Comparison of ENCODE assay signal across 23 mouse cellular contexts in the genomic region with DNA sequence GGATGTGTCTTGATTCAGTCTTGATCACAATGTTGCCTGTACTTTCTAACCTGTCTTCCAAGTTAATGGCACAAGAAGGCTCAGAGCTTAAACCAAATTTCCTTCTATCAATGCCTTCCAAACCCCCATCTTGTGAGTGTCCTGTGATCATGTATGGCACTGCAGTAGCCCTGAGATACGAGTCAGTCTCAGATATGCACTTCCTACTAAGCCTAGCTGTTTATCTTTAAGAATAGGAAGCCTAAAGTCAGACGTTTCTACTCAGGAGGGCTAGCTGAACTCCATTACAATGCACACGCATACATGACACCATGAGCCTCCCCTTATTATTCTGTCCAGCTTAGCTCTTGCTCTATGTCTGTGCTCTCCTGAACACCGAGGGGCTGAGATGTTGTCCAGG.
A peak's percentile ranks its signal among the peaks of the same experiment; 100 is the strongest.
DNase-seq lines count a peak whose midpoint lies in the region; ATAC-seq and TF ChIP-seq lines count a peak whose summit lies in the region.
"Had no signal": no experiment of that assay in that cellular context is flagged by ENCODE, and none has a peak within 500 bp of the region (broad histone marks: within the 10 kb centered on the region; RNA-seq: fewer than 3 reads in every experiment).

No protein-coding gene starts in this region.

- H3K27ac ChIP-seq in heart, embryonic 11.5 days (ENCODE audit: low read depth, low read length): peak overlapping the region; percentile 18; the same call in 1 of the 2 replicates
- H3K27ac ChIP-seq in liver, adult 2 months (replicated peaks; ENCODE audit: insufficient read depth, low read depth, low read length): peak overlapping the region; percentile 81
- H3K27ac ChIP-seq in MEL (ENCODE audit: control insufficient read depth, low read depth, low read length): peak overlapping the region; percentile 86
- H3K27ac ChIP-seq in liver, postnatal 0 days (ENCODE audit: low read depth): peak overlapping the region; percentile 39
- H3K27ac ChIP-seq: embryonic facial prominence, embryonic 15.5 days; hindbrain, embryonic 12.5 days had no signal

- no peaks in the 10 kb centered on the region for H3K36me3 ChIP-seq in heart, embryonic 11.5 days (ENCODE audit: control insufficient read depth, insufficient read depth, low read length)
- no peaks in the 10 kb centered on the region for H3K36me3 ChIP-seq in liver, adult 2 months (ENCODE audit: control insufficient read depth, insufficient read depth, low read length)
- H3K36me3 ChIP-seq in MEL (ENCODE audit: control insufficient read depth in 1 of 2, insufficient read depth in 2 of 2, low read length in 2 of 2): peaks cover 0 to 26% of the 10 kb centered on the region in 2 experiments; a peak in 2 of 4 replicates
- no peaks in the 10 kb centered on the region for H3K36me3 ChIP-seq in liver, postnatal 0 days (replicated peaks; ENCODE audit: insufficient read depth, low read length)
- H3K36me3 ChIP-seq: embryonic facial prominence, embryonic 15.5 days; G1E; hindbrain, embryonic 12.5 days; kidney, embryonic 15.5 days had no signal

- H3K4me2 ChIP-seq in heart, embryonic 11.5 days: no peak overlapping the region
- no peak overlapping the region for H3K4me2 ChIP-seq in liver, postnatal 0 days (ENCODE audit: low read depth, low read length)
- H3K4me2 ChIP-seq: embryonic facial prominence, embryonic 15.5 days; hindbrain, embryonic 12.5 days; kidney, embryonic 15.5 days; midbrain, embryonic 11.5 days had no signal

- peak; percentile 83 to 91 for TF ChIP-seq EP300 in MEL (IDR thresholded peaks at IDR 0.05; ENCODE audit: low read depth in 1 of 2, low read length in 2 of 2)
- no peak for TF ChIP-seq EP300 in liver, postnatal 0 days (IDR thresholded peaks at IDR 0.05; ENCODE audit: low read depth)

- TF ChIP-seq CTCF in liver, adult 2 months (IDR thresholded peaks at IDR 0.05; ENCODE audit: low read depth, low read length): no peak
- no peak for TF ChIP-seq CTCF in MEL (IDR thresholded peaks at IDR 0.05 in 2 of 3, conservative IDR thresholded peaks at IDR 0.05 in 1 of 3; ENCODE audit: control insufficient read depth in 1 of 3, insufficient read depth in 1 of 3, low read depth in 2 of 3, low read length in 3 of 3, poor library complexity in 1 of 3, severe bottlenecking in 1 of 3)
- no peak for TF ChIP-seq CTCF in liver, postnatal 0 days (IDR thresholded peaks at IDR 0.05; ENCODE audit: low read depth)

- H3K9ac ChIP-seq in heart, embryonic 11.5 days (ENCODE audit: low read depth, low read length): no peak overlapping the region
- H3K9ac ChIP-seq in liver, adult 2 months (ENCODE audit: low read depth, low read length): no peak overlapping the region
- H3K9ac ChIP-seq in MEL (ENCODE audit: control insufficient read depth, low read depth, low read length, poor library complexity, severe bottlenecking): peak overlapping the region; percentile 53
- H3K9ac ChIP-seq in liver, postnatal 0 days (replicated peaks): no peak overlapping the region
- H3K9ac ChIP-seq: embryonic facial prominence, embryonic 15.5 days; hindbrain, embryonic 12.5 days; kidney, embryonic 15.5 days had no signal

- H3K27me3 ChIP-seq in heart, embryonic 11.5 days (ENCODE audit: control insufficient read depth, insufficient read depth, low read length): no peaks in the 10 kb centered on the region
- H3K27me3 ChIP-seq in liver, adult 2 months (ENCODE audit: control insufficient read depth, insufficient read depth, low read length): no peaks in the 10 kb centered on the region
- no peaks in the 10 kb centered on the region for H3K27me3 ChIP-seq in MEL (ENCODE audit: control insufficient read depth in 1 of 2, insufficient read depth in 2 of 2, low read length in 2 of 2)
- H3K27me3 ChIP-seq in liver, postnatal 0 days (ENCODE audit: insufficient read depth, low read length): no peaks in the 10 kb centered on the region
- H3K27me3 ChIP-seq: embryonic facial prominence, embryonic 15.5 days; hindbrain, embryonic 12.5 days; kidney, embryonic 15.5 days had no signal

- ATAC-seq in heart, embryonic 11.5 days (replicated peaks; ENCODE audit: insufficient number of reproducible peaks, low FRiP score, low TSS enrichment): no peak
- no peak for ATAC-seq in liver, postnatal 0 days
- no peak for ATAC-seq in activated CD4-positive, CD25-positive, alpha-beta regulatory T cell, adult 4 months
- ATAC-seq: forebrain, embryonic 14.5 days had no signal

- no peak overlapping the region for H3K4me3 ChIP-seq in heart, embryonic 11.5 days (ENCODE audit: low read depth, low read length)
- H3K4me3 ChIP-seq in liver, adult 2 months (ENCODE audit: insufficient read depth, low read depth, low read length): no peak overlapping the region
- peak overlapping the region; percentile 15 to 41 for H3K4me3 ChIP-seq in MEL (ENCODE audit: control insufficient read depth in 1 of 2, insufficient read depth in 1 of 2, low read depth in 2 of 2, low read length in 2 of 2)
- no peak overlapping the region for H3K4me3 ChIP-seq in liver, postnatal 0 days (ENCODE audit: low read depth, low read length)
- H3K4me3 ChIP-seq: embryonic facial prominence, embryonic 15.5 days; hindbrain, embryonic 12.5 days; kidney, embryonic 15.5 days had no signal

- DNase-seq in heart, adult 8-10 months (ENCODE audit: low spot score): no peak
- DNase-seq in liver, adult 2 months (ENCODE audit: extremely low read depth, low read depth, low spot score): no peak
- DNase-seq in liver (no peak), MEL (ENCODE audit: low read depth, low spot score) (peak; percentile 85)
- no peak for DNase-seq in liver, postnatal 0 days
- DNase-seq in adrenal gland, postnatal 36 days: no peak
- DNase-seq: adrenal gland, postnatal 14 days; cerebellum, adult 8-10 months; gastrocnemius, postnatal 14 days; heart, postnatal 10 days; kidney, adult 11 months; lung, adult 2 months; right cerebral cortex, postnatal 4 days; thymus, adult 2 months; thymus, postnatal 4 days had no signal

- TF ChIP-seq POLR2A in liver, adult 2 months (IDR thresholded peaks at IDR 0.05; ENCODE audit: extremely low read depth, insufficient read depth, low read length): no peak
- no peak; a peak in 1 of 4 replicates for TF ChIP-seq POLR2A in MEL (IDR thresholded peaks at IDR 0.05; ENCODE audit: control insufficient read depth in 1 of 2, insufficient read depth in 1 of 2, low read depth in 1 of 2, low read length in 2 of 2, poor library complexity in 1 of 2)

- H3K4me1 ChIP-seq in heart, embryonic 11.5 days (ENCODE audit: control insufficient read depth, insufficient read depth, low read length): no peaks in the 10 kb centered on the region
- H3K4me1 ChIP-seq in liver, adult 2 months (ENCODE audit: control insufficient read depth, insufficient read depth, low read length): peaks cover 6% of the 10 kb centered on the region; the same call in 1 of the 2 replicates
- H3K4me1 ChIP-seq in MEL (ENCODE audit: control insufficient read depth in 1 of 2, insufficient read depth in 2 of 2, low read length in 2 of 2): peaks cover 23 to 31% of the 10 kb centered on the region in 2 experiments
- H3K4me1 ChIP-seq in liver, postnatal 0 days (ENCODE audit: insufficient read depth): peaks cover 4% of the 10 kb centered on the region; the same call in 1 of the 2 replicates
- H3K4me1 ChIP-seq: embryonic facial prominence, embryonic 15.5 days had no signal

- WGBS in heart, embryonic 11.5 days (ENCODE audit: insufficient replicate concordance): 40% methylated on average over 4 of the region's 4 CpGs
- 72% methylated on average over 4 of the region's 4 CpGs for WGBS in liver, adult 2 months
- 39% methylated on average over 4 of the region's 4 CpGs for WGBS in liver, postnatal 0 days (ENCODE audit: insufficient replicate concordance)

- H3K9me3 ChIP-seq in heart, embryonic 11.5 days (replicated peaks; ENCODE audit: control insufficient read depth, low read length): no peaks in the 10 kb centered on the region
- H3K9me3 ChIP-seq in MEL (replicated peaks; ENCODE audit: insufficient read depth, low read length): no peaks in the 10 kb centered on the region
- no peaks in the 10 kb centered on the region for H3K9me3 ChIP-seq in liver, postnatal 0 days (ENCODE audit: low read length)
- H3K9me3 ChIP-seq: embryonic facial prominence, embryonic 15.5 days; hindbrain, embryonic 12.5 days; kidney, embryonic 15.5 days had no signal

- TF ChIP-seq RAD21 in MEL (IDR thresholded peaks at IDR 0.05; ENCODE audit: low read depth, low read length): no peak

- no peaks in the 10 kb centered on the region for H3K79me2 ChIP-seq in liver, adult 2 months (ENCODE audit: control insufficient read depth, insufficient read depth, low read length)
- no peaks in the 10 kb centered on the region for H3K79me2 ChIP-seq in MEL (ENCODE audit: control insufficient read depth, insufficient read depth, low read length, poor library complexity)

TF ChIP-seq in MEL, 35 proteins besides CTCF, POLR2A, EP300 and RAD21:
- no peak for TF ChIP-seq ZNF384 (IDR thresholded peaks at IDR 0.05; ENCODE audit: low read depth, low read length)
- peak; percentile 91 for TF ChIP-seq TCF12 (IDR thresholded peaks at IDR 0.05; ENCODE audit: low read depth, low read length)
- TF ChIP-seq BHLHE40 (IDR thresholded peaks at IDR 0.05; ENCODE audit: borderline replicate concordance, low read depth, low read length): no peak
- 0 out of 2 replicates have a peak, but pooled peaks have one; percentile 90 for TF ChIP-seq CHD1 (IDR thresholded peaks at IDR 0.05; ENCODE audit: low read depth, low read length)
- no peak for TF ChIP-seq UBTF (IDR thresholded peaks at IDR 0.05; ENCODE audit: borderline replicate concordance, insufficient read depth, low read depth, low read length)
- peak; percentile 64 for TF ChIP-seq TAL1 (IDR thresholded peaks at IDR 0.05; ENCODE audit: low read length)
- TF ChIP-seq RCOR1 (IDR thresholded peaks at IDR 0.05; ENCODE audit: low read depth, low read length): peak; percentile 63
- peak; percentile 76 for TF ChIP-seq ELF1 (IDR thresholded peaks at IDR 0.05; ENCODE audit: low read depth, low read length)
- 0 out of 2 replicates have a peak, but pooled peaks have one; percentile 34 for TF ChIP-seq TBP (IDR thresholded peaks at IDR 0.05; ENCODE audit: low read depth, low read length)
- peak; percentile 91 for TF ChIP-seq GATA1 (IDR thresholded peaks at IDR 0.05; ENCODE audit: low read depth, low read length)
- 0 out of 2 replicates have a peak, but pooled peaks have one; percentile 36 for TF ChIP-seq ZKSCAN1 (IDR thresholded peaks at IDR 0.05; ENCODE audit: low read depth, low read length)
- 0 out of 2 replicates have a peak, but pooled peaks have one; percentile 37 for TF ChIP-seq MYC (IDR thresholded peaks at IDR 0.05; ENCODE audit: low read depth, low read length)
- peak; percentile 43 for TF ChIP-seq NELFE (IDR thresholded peaks at IDR 0.05; ENCODE audit: low read depth, low read length)
- TF ChIP-seq ETS1 (IDR thresholded peaks at IDR 0.05; ENCODE audit: low read depth, low read length): peak; percentile 73
- TF ChIP-seq MYB (IDR thresholded peaks at IDR 0.05; ENCODE audit: low read depth, low read length): peak; percentile 22; the same call in 1 of the 2 replicates
TF ChIP-seq in MEL: peak in this region for 12.

Comparison
In these comparisons a context has a peak if more than half of its experiments do, and no peak if none do; other contexts are left out.
1. H3K27ac ChIP-seq: peak in every context shown above with its lines; median percentile 86 in MEL; 81 in liver, adult 2 months; 39 in liver, postnatal 0 days; 18 in heart, embryonic 11.5 days.
2. H3K4me3 ChIP-seq: peak in MEL (2 of 2); none in heart, embryonic 11.5 days (single experiment), liver, adult 2 months (single experiment) and liver, postnatal 0 days (single experiment).